Mouse (Mus musculus) liver, embryonic 14.5 days (tissue): ENCODE measurements around the gene Erbb4. TPM values are rescaled to one million over a fixed set of nuclear protein-coding genes. Genes with fewer than 3 reads are reported as not detected.

Experiments used
- ATAC-seq: fragments of 200-750 bp; cut with Nextera tagmentation; 2 replicates; pipeline ENCODE4 v1.8.0; 2017; ENCODE audit warnings: moderate number of reproducible peaks, mild to moderate bottlenecking, moderate library complexity; ENCODE audit not compliant: insufficient read depth
- DNase-seq, 3 experiments: peaks; one replicate each; pipeline ENCODE4 v3.0.0-alpha.2; 2012 to 2013; ENCODE audit warnings: low read depth in 3 of 3, low spot score in 3 of 3
- H3K27ac ChIP-seq: fragments of 300-500 bp; sonication (generic); 2 replicates; pipeline ENCODE4 v1.5.1; 2014; ENCODE audit warnings: moderate library complexity, mild to moderate bottlenecking, control low read depth, inconsistent platforms
- H3K27me3 ChIP-seq: fragments of 300-500 bp; sonication (generic); 2 replicates; pipeline ENCODE4 v1.6.1; 2014; ENCODE audit warnings: mild to moderate bottlenecking, low read length, moderate library complexity; ENCODE audit not compliant: control insufficient read depth, insufficient read depth
- H3K36me3 ChIP-seq: fragments of 300-500 bp; sonication (generic); replicated peaks from 2 replicates; pipeline ENCODE4 v1.6.1; 2014; ENCODE audit warnings: low read depth; ENCODE audit not compliant: control insufficient read depth, insufficient read depth
- H3K4me1 ChIP-seq, 2 experiments: fragments of 200-500 bp in 1 of 2; fragments of 300-500 bp in 1 of 2; sonication (generic) in 1 of 2; replicated peaks; 2 replicates each; pipeline ENCODE4 v1.6.1; 2012 to 2014; ENCODE audit warnings: antibody characterized with exemption in 1 of 2, inconsistent platforms in 1 of 2, low read length in 1 of 2; ENCODE audit not compliant: control insufficient read depth in 2 of 2, insufficient read depth in 2 of 2
- H3K4me2 ChIP-seq: fragments of 300-500 bp; sonication (generic); 2 replicates; pipeline ENCODE4 v1.6.1; 2014; ENCODE audit warnings: low read depth, mild to moderate bottlenecking, control low read depth, moderate library complexity
- H3K4me3 ChIP-seq, 2 experiments: fragments of 200-500 bp in 1 of 2; fragments of 300-500 bp in 1 of 2; sonication (generic) in 1 of 2; 2 replicates each; pipeline ENCODE4 v1.5.1; 2012 to 2014; ENCODE audit warnings: low read depth in 2 of 2, low read length in 2 of 2, mild to moderate bottlenecking in 2 of 2, control low read depth in 1 of 2, inconsistent platforms in 1 of 2, moderate library complexity in 1 of 2; ENCODE audit not compliant: insufficient read depth in 1 of 2
- H3K9ac ChIP-seq: fragments of 300-500 bp; sonication (generic); replicated peaks from 2 replicates; pipeline ENCODE4 v1.6.1; 2014; ENCODE audit warnings: mild to moderate bottlenecking, control low read depth, moderate library complexity
- H3K9me3 ChIP-seq: fragments of 300-500 bp; sonication (generic); 2 replicates; pipeline ENCODE4 v1.6.1; 2016; ENCODE audit warnings: low read length, mixed read lengths; ENCODE audit not compliant: control insufficient read depth
- CTCF ChIP-seq: IDR thresholded peaks from 2 replicates; pipeline ENCODE4 v1.5.1; 2016; ENCODE audit warnings: antibody characterized with exemption, low read depth, control low read depth
- EP300 ChIP-seq: IDR thresholded peaks from 2 replicates; pipeline ENCODE4 v1.6.1; 2016; ENCODE audit warnings: antibody characterized with exemption, low read depth
- WGBS: fragments of 180-500 bp; shearing (Covaris S2); extraction: QIAGEN DNeasy Blood & Tissue Kit; methylation state at CpG from one replicate; pipeline ENCODE4 v1.1.7; 2014; ENCODE audit not compliant: insufficient replicate concordance; 5-methylcytosine and 5-hydroxymethylcytosine counted together
- polyA plus RNA-seq, 2 experiments: library from polyadenylated mRNA; depleted of rRNA in 1 of 2; stranded (reverse) in 1 of 2; unstranded in 1 of 2; fragments of >200 nt; fragmentation: Nextera tagmentation in 1 of 2; extraction: Ambion mirVana in 1 of 2; gene quantifications; 2 replicates each; pipeline versions ENCODE4 v1.2.1 to v1.2.3; 2012 to 2014

The Erbb4 gene
- polyA plus RNA-seq, 2 experiments = under 0.01 TPM; not detected in 1

- Histone ChIP-seq H3K9me3 (no peaks in the 10 kb centered on the region), H3K36me3 (no peaks in the 10 kb centered on the region), H3K9ac (no peak overlapping the region), H3K4me1 (no peaks in the 10 kb centered on the region), H3K27ac (no peak overlapping the region), H3K4me2 (peak overlapping the region; percentile 20; the same call in 1 of the 2 replicates), H3K27me3 (no peaks in the 10 kb centered on the region), H3K4me3 (no peak overlapping the region)
- no peak for ATAC-seq
- WGBS = 33% methylated on average over 5 of the region's 5 CpGs
- TF ChIP-seq CTCF (no peak), EP300 (no peak)
- DNase-seq = no peak
These were observed 1060.7 kb downstream of the Erbb4 start for GRCm38 (mm10) chr1:68047139-68047538.

GRCm38 (mm10) chr1:68046551-68046970, 1061.3 kb downstream of the Erbb4 start:
- Histone ChIP-seq H3K27me3 (no peaks in the 10 kb centered on the region), H3K4me3 (no peak overlapping the region), H3K36me3 (no peaks in the 10 kb centered on the region), H3K27ac (no peak overlapping the region), H3K4me1 (no peaks in the 10 kb centered on the region), H3K9ac (no peak overlapping the region), H3K9me3 (no peaks in the 10 kb centered on the region), H3K4me2 (peak overlapping the region; percentile 20; the same call in 1 of the 2 replicates)
- no peak for ATAC-seq
- DNase-seq = no peak
- 21% methylated on average over 7 of the region's 7 CpGs for WGBS
- TF ChIP-seq EP300 = no peak
- TF ChIP-seq CTCF = no peak

- Histone ChIP-seq H3K36me3 (no peaks in the 10 kb centered on the region), H3K27ac (no peak overlapping the region), H3K4me3 (no peak overlapping the region), H3K9ac (no peak overlapping the region), H3K27me3 (no peaks in the 10 kb centered on the region), H3K4me2 (no peak overlapping the region), H3K4me1 (no peaks in the 10 kb centered on the region), H3K9me3 (no peaks in the 10 kb centered on the region)
- TF ChIP-seq EP300 (no peak), CTCF (no peak)
- DNase-seq (no peak), ATAC-seq (no peak)
These were observed 1083.5 kb downstream of the Erbb4 start for GRCm38 (mm10) chr1:68024086-68024940.

- 88% methylated on average over 1 of the region's 1 CpGs for WGBS
These were observed 1087.8 kb downstream of the Erbb4 start for GRCm38 (mm10) chr1:68020020-68020419.

GRCm38 (mm10) chr1:68019618-68020017, 1088.2 kb downstream of the Erbb4 start:
- ATAC-seq (no peak), DNase-seq (no peak)
- Histone ChIP-seq H3K27me3 (no peaks in the 10 kb centered on the region), H3K36me3 (no peaks in the 10 kb centered on the region), H3K4me3 (no peak overlapping the region), H3K9ac (no peak overlapping the region), H3K9me3 (no peaks in the 10 kb centered on the region), H3K27ac (no peak overlapping the region), H3K4me1 (no peaks in the 10 kb centered on the region), H3K4me2 (no peak overlapping the region)
- no peak for TF ChIP-seq EP300
- no peak for TF ChIP-seq CTCF
- WGBS = 76% methylated on average over 3 of the region's 3 CpGs

More at GRCm38 (mm10) chr1:68020020-68020419, 1087.8 kb downstream of the Erbb4 start:
- TF ChIP-seq EP300 (no peak), CTCF (no peak)
- Histone ChIP-seq H3K27me3 (no peaks in the 10 kb centered on the region), H3K27ac (no peak overlapping the region), H3K9ac (no peak overlapping the region), H3K4me2 (no peak overlapping the region), H3K4me3 (no peak overlapping the region), H3K36me3 (no peaks in the 10 kb centered on the region), H3K4me1 (no peaks in the 10 kb centered on the region), H3K9me3 (no peaks in the 10 kb centered on the region)
- DNase-seq (no peak), ATAC-seq (no peak)
